Mouse (Mus musculus) heart, embryonic 11.5 days (tissue): ENCODE measurements around the gene A730049H05Rik. TPM values are rescaled to one million over a fixed set of nuclear protein-coding genes. Genes with fewer than 3 reads are reported as not detected.

Source experiments
- polyA plus RNA-seq: library from polyadenylated mRNA; unstranded; fragments of >200 nt; fragmentation: Nextera tagmentation; extraction: Ambion mirVana; gene quantifications from 2 replicates; pipeline ENCODE4 v1.2.1, GENCODE M21; 2014

Gene A730049H05Rik
- polyA plus RNA-seq, 1 experiment from 2014 or later = 3.1 TPM

Other genes starting within 250 kb of the A730049H05Rik start
- 6.4 and 6.6 TPM in 2 replicates for gene Prickle2, start 110.3 kb upstream of the A730049H05Rik start, polyA plus RNA-seq
- gene Gm15737, start 52.9 kb downstream of the A730049H05Rik start, polyA plus RNA-seq = 0.11 and 0.33 TPM in 2 replicates
- 6.0 and 9.6 TPM in 2 replicates for gene Adamts9, start 127.0 kb downstream of the A730049H05Rik start, polyA plus RNA-seq